Mouse (Mus musculus) heart, postnatal 36 days (tissue): ENCODE results near the gene Hist1h2bj. TPM values are rescaled to one million over a fixed set of nuclear protein-coding genes. Genes with fewer than 3 reads are reported as not detected.
"Not testable (repeated sequence)": the region's sequence is repeated elsewhere in the genome, so short reads cannot be mapped to it uniquely, and the experiment has no call there.

Experiments used
- DNase-seq, 2 experiments: peaks; one replicate each; pipeline ENCODE4 v3.0.0; 2021 to 2022
- intact Hi-C: fragments of 180-260 bp; cut with DNase I; formaldehyde crosslinking; loops from one replicate; pipeline ENCODE4 v1.15.1; 2025
- total RNA-seq, 2 experiments: library from RNA; stranded (reverse); gene quantifications; 2 replicates each; pipeline ENCODE4 v1.2.3; 2021

Hist1h2bj gene
- total RNA-seq, 2 experiments from 2014 or later: 7.2 to 9.7 TPM

DNA sequence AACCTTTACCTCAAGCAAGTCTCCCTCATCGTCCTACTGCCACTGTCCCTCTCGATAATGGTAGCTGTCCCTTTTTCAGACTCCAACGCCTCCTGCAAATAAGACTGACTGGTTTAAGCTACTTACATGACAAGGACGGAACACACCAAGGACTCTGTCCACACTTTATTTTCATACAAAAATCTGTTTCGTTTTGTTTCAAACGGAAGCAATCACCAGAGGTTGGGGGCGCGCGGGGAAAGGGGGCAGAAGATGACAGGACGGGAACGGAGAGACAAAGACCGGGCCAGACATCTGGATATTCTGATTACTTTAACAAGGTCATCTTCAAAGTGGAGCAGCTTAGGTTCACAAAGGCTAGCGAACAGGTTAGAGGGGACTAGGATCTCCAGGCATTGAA lies 29.3 kb upstream of the Hist1h2bj start:
- intact Hi-C loops: loop anchor here (2.0 kb wide), 1 partner anchor 19 kb away; no protein-coding TSS in a partner anchor
- no peak for DNase-seq

GRCm38 (mm10) chr13:22014411-22014845 lies 28.6 kb upstream of the Hist1h2bj start:
- intact Hi-C loops: loop anchor here (2.0 kb wide), 1 partner anchor 20 kb away; no protein-coding TSS in a partner anchor
- DNase-seq: no peak

- DNase-seq: peak; percentile 76 to 81
- intact Hi-C loops: loop anchor here (1.0 to 2.0 kb wide), 2 partner anchors 21 to 40 kb away; no protein-coding TSS in a partner anchor
These were observed 27.2 kb upstream of the Hist1h2bj start for GRCm38 (mm10) chr13:22015479-22016450.

GRCm38 (mm10) chr13:22019934-22020835 lies 22.8 kb upstream of the Hist1h2bj start:
- intact Hi-C loops: loop anchor here (2.0 to 10.0 kb wide), 4 partner anchors 79 to 1432 kb away; no protein-coding TSS in a partner anchor

GRCm38 (mm10) chr13:22020901-22021339 lies 22.1 kb upstream of the Hist1h2bj start:
- peak; percentile 80 to 82 for DNase-seq
- intact Hi-C loops: loop anchor here (2.0 to 10.0 kb wide), 4 partner anchors 80 to 1431 kb away; no protein-coding TSS in a partner anchor

More at GRCm38 (mm10) chr13:22019934-22020835, 22.8 kb upstream of the Hist1h2bj start:
- DNase-seq: no peak

GRCm38 (mm10) chr13:22021581-22021980 lies 21.4 kb upstream of the Hist1h2bj start:
- no peak for DNase-seq
- intact Hi-C loops: loop anchor here (2.0 to 10.0 kb wide), 4 partner anchors 81 to 1431 kb away; no protein-coding TSS in a partner anchor

- peak; percentile 84 to 89 for DNase-seq
- intact Hi-C loops: loop anchor here (2.0 to 10.0 kb wide), 5 partner anchors 167 to 1497 kb away; no protein-coding TSS in a partner anchor
These were observed 20.8 kb upstream of the Hist1h2bj start for GRCm38 (mm10) chr13:22022241-22022640.

- intact Hi-C loops: loop anchor here (2.0 to 10.0 kb wide), 3 partner anchors 30 to 314 kb away; no protein-coding TSS in a partner anchor
- DNase-seq: peak; percentile 86 to 93
These were observed 16.7 kb upstream of the Hist1h2bj start for GRCm38 (mm10) chr13:22026058-22027031.

GRCm38 (mm10) chr13:22028673-22029460 lies 14.1 kb upstream of the Hist1h2bj start:
- intact Hi-C loops: loop anchor here (1.0 to 10.0 kb wide), 3 partner anchors 55 to 317 kb away; no protein-coding TSS in a partner anchor
- DNase-seq: peak; percentile 95 to 98

- intact Hi-C loops: loop anchor here (1.0 to 10.0 kb wide), 3 partner anchors 56 to 318 kb away; no protein-coding TSS in a partner anchor
- DNase-seq: no peak
These were observed 13.1 kb upstream of the Hist1h2bj start for GRCm38 (mm10) chr13:22029928-22030327.

- intact Hi-C loops: no loop called here
- no peak for DNase-seq
These were observed 12.5 kb upstream of the Hist1h2bj start for GRCm38 (mm10) chr13:22030493-22030892.

- no peak for DNase-seq
- intact Hi-C loops: no loop called here
These were observed 9.1 kb upstream of the Hist1h2bj start for GRCm38 (mm10) chr13:22033741-22034442.

DNA sequence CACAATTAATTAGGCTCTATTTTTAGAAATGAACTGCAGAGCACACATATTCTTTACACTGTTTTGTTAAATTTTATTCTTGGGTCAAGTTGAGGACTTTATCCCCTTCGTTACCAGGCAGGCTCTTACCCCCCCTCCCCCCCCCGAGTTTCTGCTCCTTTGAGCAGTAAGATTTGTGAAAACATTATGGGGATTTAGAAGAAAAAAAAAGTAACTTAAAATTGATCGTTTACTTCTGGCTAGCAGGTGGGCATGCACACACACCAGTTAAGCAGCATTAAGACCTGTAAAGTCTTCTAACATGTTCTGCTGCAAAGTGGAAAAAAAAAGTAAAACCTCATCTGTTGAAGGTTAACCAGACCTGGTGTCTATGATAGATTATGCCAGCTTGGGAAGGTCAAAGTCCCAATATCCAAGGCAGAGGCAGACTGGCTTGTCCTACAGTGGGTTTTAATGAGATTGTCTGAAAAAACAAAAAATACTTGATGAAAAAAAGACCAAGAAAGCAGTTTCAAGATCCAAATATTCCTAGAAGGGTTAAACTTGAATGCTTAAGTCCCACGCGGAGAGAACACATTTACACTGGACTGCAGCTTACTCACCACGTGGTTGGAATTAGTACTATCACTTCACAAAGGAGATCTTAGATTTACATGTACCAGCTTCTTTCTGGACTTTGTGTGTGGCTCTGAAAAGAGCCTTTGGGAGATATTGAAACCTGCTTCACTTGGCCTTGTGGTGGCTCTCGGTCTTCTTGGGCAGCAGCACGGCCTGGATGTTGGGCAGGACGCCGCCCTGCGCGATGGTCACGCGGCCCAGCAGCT lies 8.4 kb upstream of the Hist1h2bj start:
- intact Hi-C loops: no loop called here
- no peak for DNase-seq

DNA sequence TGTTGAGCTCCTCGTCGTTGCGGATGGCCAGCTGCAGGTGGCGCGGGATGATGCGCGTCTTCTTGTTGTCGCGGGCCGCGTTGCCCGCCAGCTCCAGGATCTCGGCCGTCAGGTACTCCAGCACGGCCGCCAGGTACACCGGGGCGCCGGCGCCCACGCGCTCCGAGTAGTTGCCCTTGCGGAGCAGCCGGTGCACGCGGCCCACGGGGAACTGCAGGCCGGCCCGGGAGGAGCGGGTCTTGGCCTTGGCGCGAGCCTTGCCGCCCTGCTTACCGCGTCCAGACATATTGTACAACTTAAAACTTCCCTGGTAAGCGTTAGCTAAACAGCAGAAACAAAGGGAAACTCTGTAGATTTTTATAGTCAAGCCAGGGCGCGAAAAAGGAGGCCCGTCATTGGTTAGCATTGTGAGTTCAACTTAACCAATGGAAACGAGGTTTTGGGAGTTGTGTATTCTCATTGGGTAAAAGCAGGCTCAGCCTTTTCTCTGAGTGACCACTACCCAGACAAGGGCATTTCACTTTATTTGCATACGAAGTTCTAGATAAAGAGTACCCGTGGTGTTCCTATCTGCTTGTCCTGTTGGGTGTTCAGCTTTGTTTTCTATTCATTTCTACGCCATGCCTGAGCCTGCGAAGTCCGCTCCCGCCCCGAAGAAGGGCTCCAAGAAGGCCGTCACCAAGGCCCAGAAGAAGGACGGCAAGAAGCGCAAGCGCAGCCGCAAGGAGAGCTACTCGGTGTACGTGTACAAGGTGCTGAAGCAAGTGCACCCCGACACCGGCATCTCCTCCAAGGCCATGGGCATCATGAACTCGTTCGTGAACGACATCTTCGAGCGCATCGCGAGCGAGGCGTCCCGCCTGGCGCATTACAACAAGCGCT lies 7.5 kb upstream of the Hist1h2bj start, which contains the start of the genes Hist1h2ah and Hist1h2bk:
Gene Hist1h2ah, minus strand, starts transcription at position 302 of the 882 bp plus-strand sequence.
Gene Hist1h2bk, plus strand, starts transcription at position 604 of the 882 bp plus-strand sequence.
- intact Hi-C loops: not testable (repeated sequence)
- peak; percentile 75 to 78 for DNase-seq
